Comparison of ENCODE assay signal across 8 mouse cellular contexts in the genomic region with DNA sequence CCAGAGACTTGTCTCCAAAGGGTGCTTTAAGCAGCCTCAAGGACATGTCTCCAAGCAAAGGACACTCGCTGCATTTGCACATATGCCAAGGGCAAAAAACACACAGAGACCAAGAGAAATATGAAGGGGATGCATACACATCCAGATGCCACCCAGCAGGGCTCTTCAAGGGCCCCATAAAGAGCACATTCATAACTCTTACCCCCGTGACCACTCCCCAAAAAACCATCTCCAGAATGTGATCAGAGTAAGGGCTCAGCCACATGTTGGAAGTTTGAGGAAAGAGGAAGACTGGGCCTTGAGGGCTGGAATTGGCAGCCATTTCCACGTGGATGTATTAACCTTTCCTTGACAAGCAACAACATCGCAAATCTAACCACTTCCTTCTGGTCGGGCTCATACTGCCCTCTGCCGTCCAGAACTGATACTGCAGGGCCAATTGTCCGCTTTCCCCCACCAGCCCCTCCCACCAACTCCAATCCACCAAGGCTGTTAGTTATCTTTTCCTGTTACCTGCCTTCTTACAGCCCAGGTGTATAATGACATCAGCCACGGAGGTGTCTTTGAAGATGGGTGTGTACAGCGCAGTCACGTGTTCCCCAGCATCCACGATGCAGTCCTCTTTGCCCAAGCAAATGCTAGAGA. TPM values are rescaled to one million over a fixed set of nuclear protein-coding genes. Genes with fewer than 3 reads are reported as not detected.
A peak's percentile ranks its signal among the peaks of the same experiment; 100 is the strongest.
DNase-seq lines count a peak whose midpoint lies in the region; ATAC-seq and TF ChIP-seq lines count a peak whose summit lies in the region.

No protein-coding gene starts in this region.

- WGBS in forebrain, embryonic 11.5 days = 12% methylated on average over 11 of the region's 11 CpGs
- WGBS in lung, postnatal 0 days = 10% methylated on average over 11 of the region's 11 CpGs

- no peak for TF ChIP-seq EP300 in lung, postnatal 0 days (IDR thresholded peaks at IDR 0.05)

- no peak overlapping the region for H3K4me2 ChIP-seq in forebrain, embryonic 11.5 days (ENCODE audit: low read depth, low read length, severe bottlenecking)
- no peak overlapping the region for H3K4me2 ChIP-seq in lung, postnatal 0 days (replicated peaks; ENCODE audit: low read depth, low read length)

- H3K9me3 ChIP-seq in G1E (replicated peaks) = no peaks in the 10 kb centered on the region
- H3K9me3 ChIP-seq in forebrain, embryonic 11.5 days (ENCODE audit: control insufficient read depth, low read length) = no peaks in the 10 kb centered on the region
- no peaks in the 10 kb centered on the region for H3K9me3 ChIP-seq in lung, postnatal 0 days (ENCODE audit: low read length)

- H3K27me3 ChIP-seq in G1E (ENCODE audit: insufficient read depth, low read length) = peaks cover 39% of the 10 kb centered on the region
- no peaks in the 10 kb centered on the region for H3K27me3 ChIP-seq in forebrain, embryonic 11.5 days (ENCODE audit: control insufficient read depth, insufficient read depth, low read length)
- H3K27me3 ChIP-seq in lung, postnatal 0 days (replicated peaks; ENCODE audit: insufficient read depth, low read length) = no peaks in the 10 kb centered on the region

- no peaks in the 10 kb centered on the region for H3K36me3 ChIP-seq in G1E (replicated peaks)
- no peaks in the 10 kb centered on the region for H3K36me3 ChIP-seq in forebrain, embryonic 11.5 days (ENCODE audit: control insufficient read depth, insufficient read depth, low read length)
- no peaks in the 10 kb centered on the region for H3K36me3 ChIP-seq in lung, postnatal 0 days (ENCODE audit: insufficient read depth, low read length)

- H3K4me1 ChIP-seq in G1E (ENCODE audit: insufficient read depth, low read depth, low read length) = peaks cover 22% of the 10 kb centered on the region
- no peaks in the 10 kb centered on the region for H3K4me1 ChIP-seq in forebrain, embryonic 11.5 days (replicated peaks; ENCODE audit: control insufficient read depth, insufficient read depth, low read length)
- H3K4me1 ChIP-seq in lung, postnatal 0 days (ENCODE audit: insufficient read depth, low read depth, low read length) = peaks cover 5% of the 10 kb centered on the region; the same call in 1 of the 2 replicates

- H3K9ac ChIP-seq in forebrain, embryonic 11.5 days (ENCODE audit: low read length) = no peak overlapping the region
- H3K9ac ChIP-seq in lung, postnatal 0 days (replicated peaks; ENCODE audit: low read depth) = no peak overlapping the region

- ATAC-seq in G1E (ENCODE audit: extremely low read depth, insufficient number of reproducible peaks, low FRiP score, poor library complexity, severe bottlenecking) = no peak
- ATAC-seq in forebrain, embryonic 11.5 days (replicated peaks; ENCODE audit: low FRiP score) = peak; percentile 44; the same call in 1 of the 2 replicates
- ATAC-seq in lung, postnatal 0 days = no peak

- DNase-seq in G1E (ENCODE audit: low spot score) = peak; percentile 56
- peak; percentile 46 for DNase-seq in c-Kit-positive CD71-positive TER-119-negative erythroid progenitor cells, embryonic 14.5 days (ENCODE audit: low read depth)
- DNase-seq in forebrain, embryonic 11.5 days (ENCODE audit: low spot score) = peak; percentile 90
- DNase-seq in heart, postnatal 4 days = peak; percentile 93
- peak; percentile 71 to 90 for DNase-seq in layer of hippocampus, adult 2 months (ENCODE audit: low spot score in 2 of 2)
- peak; percentile 90 for DNase-seq in lung, postnatal 0 days (ENCODE audit: low spot score)
- peak; percentile 90 for DNase-seq in ovary, postnatal 14 days (ENCODE audit: low spot score)
- peak; percentile 78 for DNase-seq in thymus, postnatal 25 days

- H3K4me3 ChIP-seq in G1E (ENCODE audit: low read depth, low read length) = no peak overlapping the region
- H3K4me3 ChIP-seq in forebrain, embryonic 11.5 days (ENCODE audit: low read depth, low read length) = no peak overlapping the region
- H3K4me3 ChIP-seq in layer of hippocampus, adult 2 months = no peak overlapping the region; the same call in 1 of the 2 replicates
- H3K4me3 ChIP-seq in lung, postnatal 0 days (ENCODE audit: low read depth, low read length) = no peak overlapping the region

- peak; percentile 100 for TF ChIP-seq CTCF in G1E (IDR thresholded peaks at IDR 0.05; ENCODE audit: low read depth, low read length)
- peak; percentile 100 for TF ChIP-seq CTCF in layer of hippocampus, adult 2 months (conservative IDR thresholded peaks at IDR 0.05)
- TF ChIP-seq CTCF in lung, postnatal 0 days (IDR thresholded peaks at IDR 0.05) = peak; percentile 99

- H3K27ac ChIP-seq in forebrain, embryonic 11.5 days (ENCODE audit: low read depth, low read length) = no peak overlapping the region
- no peak overlapping the region for H3K27ac ChIP-seq in layer of hippocampus, adult 2 months
- peak overlapping the region; percentile 59; the same call in 1 of the 2 replicates for H3K27ac ChIP-seq in lung, postnatal 0 days (ENCODE audit: low read length)

RNA-seq across cellular contexts. Expression of a gene that starts 21.7 kb away (rescaled TPM):
- total RNA-seq in G1E (2014; fragmentation: Nextera tagmentation) (1.9 and 3.2 TPM in 2 replicates), G1E (2017) (0.98 and 0.99 TPM in 2 replicates)
- 0.11 and 0.17 TPM in 2 replicates for polyA plus RNA-seq in G1E (2012)
- polyA plus RNA-seq in forebrain, embryonic 11.5 days (2014; fragmentation: Nextera tagmentation; extraction: Ambion mirVana) = not detected in 2 replicates
- total RNA-seq in heart, postnatal 4 days (2021) = under 1 TPM in 1 of 2 experiments, not detected in 1; 0.07 TPM
- under 1 TPM; 0.07 to 0.15 TPM for total RNA-seq in layer of hippocampus, adult 2 months (2021)
- 10.9 and 12.3 TPM in 2 replicates for polyA plus RNA-seq in lung, postnatal 0 days (2015; fragmentation: Nextera tagmentation; extraction: Ambion mirVana)

RNA-seq across cellular contexts. Expression of a gene that starts 31.7 kb away (rescaled TPM):
- total RNA-seq in G1E (2014; fragmentation: Nextera tagmentation) = not detected in 2 replicates
- total RNA-seq in G1E (2017) = 0.06 and 0.16 TPM in 2 replicates
- polyA plus RNA-seq in G1E (2012) = not detected in 2 replicates
- polyA plus RNA-seq in forebrain, embryonic 11.5 days (2014; fragmentation: Nextera tagmentation; extraction: Ambion mirVana) = 0.86 and 1.2 TPM in 2 replicates
- 1 to 10 TPM; 2.2 to 3.4 TPM for total RNA-seq in heart, postnatal 4 days (2021)
- total RNA-seq in layer of hippocampus, adult 2 months (2021) = 1 to 10 TPM; 2.0 to 2.9 TPM
- 1.6 TPM in 2 replicates for polyA plus RNA-seq in lung, postnatal 0 days (2015; fragmentation: Nextera tagmentation; extraction: Ambion mirVana)
